Comparison of ENCODE assay signal across 26 mouse cellular contexts in genomic region chr8:95991826-95992463, GRCm38 (mm10).
DNase-seq lines count a peak whose midpoint lies in the region; ATAC-seq and TF ChIP-seq lines count a peak whose summit lies in the region.
"Had no signal": no experiment of that assay in that cellular context is flagged by ENCODE, and none has a peak within 500 bp of the region (broad histone marks: within the 10 kb centered on the region; RNA-seq: fewer than 3 reads in every experiment).

No protein-coding gene starts in this region.

- peak; percentile 76 to 85 for DNase-seq in cerebellum, postnatal 14 days
- no peak for DNase-seq in cerebellum, adult 11-12 months
- peak; percentile 37 for DNase-seq in intestine, embryonic 14.5 days (ENCODE audit: low spot score)
- DNase-seq in retina, postnatal 1 day, result peak; percentile 33
- DNase-seq in retina, embryonic 14.5 days (ENCODE audit: low spot score), result no peak
- no peak for DNase-seq in thymus, adult 2 months
- DNase-seq in spleen, postnatal 36 days (ENCODE audit: low spot score in 2 of 2), result no peak
- DNase-seq: adrenal gland, postnatal 36 days; cerebellum, adult 18-20 months; gastrocnemius, postnatal 25 days; heart, adult 18-20 months; heart, postnatal 14 days; kidney, adult 9 months; kidney, postnatal 14 days; layer of hippocampus, postnatal 36 days; lung, adult 18-20 months; lung, postnatal 10 days had no signal

- WGBS in intestine, embryonic 14.5 days, result 81% methylated on average over 8 of the region's 8 CpGs
- WGBS in intestine, embryonic 16.5 days, result 83% methylated on average over 8 of the region's 8 CpGs
- WGBS in thymus, adult 2 months, result 89% methylated on average over 8 of the region's 8 CpGs

- no peak overlapping the region for H3K4me2 ChIP-seq in intestine, embryonic 14.5 days (ENCODE audit: low read length)
- no peak overlapping the region for H3K4me2 ChIP-seq in intestine, embryonic 16.5 days (ENCODE audit: low read depth, low read length)
- H3K4me2 ChIP-seq: heart, embryonic 13.5 days; hindbrain, embryonic 13.5 days; limb, embryonic 13.5 days; liver, embryonic 12.5 days; midbrain, embryonic 15.5 days; neural tube, embryonic 13.5 days had no signal

- H3K27me3 ChIP-seq in intestine, embryonic 14.5 days (replicated peaks; ENCODE audit: control insufficient read depth, insufficient read depth, low read length), result no peaks in the 10 kb centered on the region
- H3K27me3 ChIP-seq in intestine, embryonic 16.5 days (replicated peaks; ENCODE audit: control insufficient read depth, insufficient read depth, low read length), result no peaks in the 10 kb centered on the region
- no peaks in the 10 kb centered on the region for H3K27me3 ChIP-seq in thymus, adult 2 months (ENCODE audit: control insufficient read depth, insufficient read depth, low read length)
- H3K27me3 ChIP-seq: heart, embryonic 13.5 days; hindbrain, embryonic 13.5 days; liver, embryonic 12.5 days; midbrain, embryonic 15.5 days; neural tube, embryonic 13.5 days had no signal

- no peak overlapping the region for H3K27ac ChIP-seq in intestine, embryonic 14.5 days (ENCODE audit: low read depth)
- no peak overlapping the region for H3K27ac ChIP-seq in intestine, embryonic 16.5 days (ENCODE audit: low read length)
- H3K27ac ChIP-seq in thymus, adult 2 months (ENCODE audit: control insufficient read depth, insufficient read depth, low read length), result no peak overlapping the region
- H3K27ac ChIP-seq: heart, embryonic 13.5 days; hindbrain, embryonic 13.5 days; limb, embryonic 13.5 days; liver, embryonic 12.5 days; midbrain, embryonic 15.5 days; neural tube, embryonic 13.5 days had no signal

- H3K4me1 ChIP-seq in intestine, embryonic 14.5 days (replicated peaks; ENCODE audit: control insufficient read depth, insufficient read depth, low read length), result no peaks in the 10 kb centered on the region
- no peaks in the 10 kb centered on the region for H3K4me1 ChIP-seq in intestine, embryonic 16.5 days (ENCODE audit: control insufficient read depth, insufficient read depth, low read length)
- no peaks in the 10 kb centered on the region for H3K4me1 ChIP-seq in thymus, adult 2 months (replicated peaks; ENCODE audit: control insufficient read depth, insufficient read depth, low read length)
- H3K4me1 ChIP-seq: heart, embryonic 13.5 days; limb, embryonic 13.5 days; liver, embryonic 12.5 days had no signal

- no peaks in the 10 kb centered on the region for H3K36me3 ChIP-seq in intestine, embryonic 14.5 days (ENCODE audit: control insufficient read depth, insufficient read depth, low read length)
- H3K36me3 ChIP-seq in intestine, embryonic 16.5 days (ENCODE audit: control insufficient read depth, insufficient read depth, low read length), result no peaks in the 10 kb centered on the region
- no peaks in the 10 kb centered on the region for H3K36me3 ChIP-seq in thymus, adult 2 months (ENCODE audit: control insufficient read depth, insufficient read depth, low read length)
- H3K36me3 ChIP-seq: heart, embryonic 13.5 days; hindbrain, embryonic 13.5 days; limb, embryonic 13.5 days; liver, embryonic 12.5 days; midbrain, embryonic 15.5 days; neural tube, embryonic 13.5 days had no signal

- no peak for TF ChIP-seq POLR2A in thymus, adult 2 months (IDR thresholded peaks at IDR 0.05; ENCODE audit: control insufficient read depth, extremely low read depth, insufficient read depth, low read length, poor library complexity)

- no peak for ATAC-seq in intestine, embryonic 14.5 days (replicated peaks; ENCODE audit: low FRiP score, low TSS enrichment, low read depth)
- ATAC-seq in intestine, embryonic 16.5 days, result no peak
- ATAC-seq: inflammation-experienced regulatory T-cells, adult 6 months; liver, embryonic 12.5 days; midbrain, embryonic 15.5 days had no signal

- H3K9ac ChIP-seq in intestine, embryonic 14.5 days (ENCODE audit: low read length), result no peak overlapping the region
- H3K9ac ChIP-seq in intestine, embryonic 16.5 days (ENCODE audit: low read depth, low read length), result no peak overlapping the region
- H3K9ac ChIP-seq: heart, embryonic 13.5 days; hindbrain, embryonic 13.5 days; limb, embryonic 13.5 days; liver, embryonic 12.5 days; midbrain, embryonic 15.5 days; neural tube, embryonic 13.5 days had no signal

- H3K9me3 ChIP-seq in intestine, embryonic 14.5 days (ENCODE audit: control insufficient read depth, low read length), result no peaks in the 10 kb centered on the region
- H3K9me3 ChIP-seq in intestine, embryonic 16.5 days (ENCODE audit: control insufficient read depth, low read length), result no peaks in the 10 kb centered on the region
- H3K9me3 ChIP-seq: heart, embryonic 13.5 days; hindbrain, embryonic 13.5 days; limb, embryonic 13.5 days; liver, embryonic 12.5 days; midbrain, embryonic 15.5 days; neural tube, embryonic 13.5 days had no signal

- no peak overlapping the region for H3K4me3 ChIP-seq in intestine, embryonic 14.5 days (ENCODE audit: low read depth, low read length)
- H3K4me3 ChIP-seq in intestine, embryonic 16.5 days (ENCODE audit: low read length), result no peak overlapping the region
- H3K4me3 ChIP-seq in thymus, adult 2 months (ENCODE audit: control insufficient read depth, insufficient read depth, low read length), result no peak overlapping the region
- H3K4me3 ChIP-seq: heart, embryonic 13.5 days; hindbrain, embryonic 13.5 days; limb, embryonic 13.5 days; liver, embryonic 12.5 days; midbrain, embryonic 15.5 days; myocyte; neural tube, embryonic 13.5 days had no signal

- no peak for TF ChIP-seq CTCF in thymus, adult 2 months (IDR thresholded peaks at IDR 0.05; ENCODE audit: borderline replicate concordance, control insufficient read depth, extremely low read depth, insufficient read depth, low read length, poor library complexity)

Comparison
In these comparisons a context has a peak if more than half of its experiments do, and no peak if none do; other contexts are left out.
1. DNase-seq: peak in cerebellum, postnatal 14 days (2 of 2), intestine, embryonic 14.5 days (single experiment) and retina, postnatal 1 day (single experiment); none in cerebellum, adult 11-12 months (single experiment), retina, embryonic 14.5 days (single experiment), thymus, adult 2 months (single experiment) and spleen, postnatal 36 days (0 of 2).